Mouse (Mus musculus) liver, postnatal 0 days (tissue): ENCODE measurements around the gene Trim30b. TPM values are rescaled to one million over a fixed set of nuclear protein-coding genes. Genes with fewer than 3 reads are reported as not detected.

Experiments used
- ATAC-seq: fragments of 200-750 bp; cut with Nextera tagmentation; 2 replicates; pipeline ENCODE4 v1.8.0; 2017; ENCODE audit warnings: mild to moderate bottlenecking, moderate library complexity
- DNase-seq: peaks from one replicate; pipeline ENCODE4 v3.0.0-alpha.2; 2016
- H3K27ac ChIP-seq: fragments of 300-500 bp; sonication (generic); 2 replicates; pipeline ENCODE4 v1.5.1; 2014; ENCODE audit warnings: antibody characterized with exemption, moderate library complexity, mild to moderate bottlenecking, low read depth
- H3K27me3 ChIP-seq: fragments of 300-500 bp; sonication (generic); 2 replicates; pipeline ENCODE4 v1.6.1; 2014; ENCODE audit warnings: low read length, control low read depth, mixed read lengths; ENCODE audit not compliant: insufficient read depth
- H3K36me3 ChIP-seq: fragments of 300-500 bp; sonication (generic); replicated peaks from 2 replicates; pipeline ENCODE4 v1.6.1; 2014; ENCODE audit warnings: mild to moderate bottlenecking, control low read depth, low read length, moderate library complexity, mixed read lengths; ENCODE audit not compliant: insufficient read depth
- H3K4me1 ChIP-seq: fragments of 300-500 bp; sonication (generic); 2 replicates; pipeline ENCODE4 v1.6.1; 2014; ENCODE audit warnings: antibody characterized with exemption, mild to moderate bottlenecking, control low read depth; ENCODE audit not compliant: insufficient read depth
- H3K4me2 ChIP-seq: fragments of 300-500 bp; sonication (generic); 2 replicates; pipeline ENCODE4 v1.6.1; 2014; ENCODE audit warnings: low read depth, mild to moderate bottlenecking, low read length, moderate library complexity, mixed read lengths
- H3K4me3 ChIP-seq: fragments of 300-500 bp; sonication (generic); 2 replicates; pipeline ENCODE4 v1.5.1; 2014; ENCODE audit warnings: low read depth, low read length
- H3K9ac ChIP-seq: fragments of 300-500 bp; sonication (generic); replicated peaks from 2 replicates; pipeline ENCODE4 v1.6.1; 2014; ENCODE audit warnings: mild to moderate bottlenecking, moderate library complexity
- H3K9me3 ChIP-seq: fragments of 300-500 bp; sonication (generic); 2 replicates; pipeline ENCODE4 v1.6.1; 2016; ENCODE audit warnings: mild to moderate bottlenecking, control low read depth, low read length, mixed read lengths
- CTCF ChIP-seq: sonication (generic); IDR thresholded peaks from 2 replicates; pipeline ENCODE4 v1.5.1; 2016; ENCODE audit warnings: antibody characterized with exemption, low read depth
- EP300 ChIP-seq: IDR thresholded peaks from 2 replicates; pipeline ENCODE4 v1.6.1; 2016; ENCODE audit warnings: antibody characterized with exemption, low read depth, mild to moderate bottlenecking
- WGBS: fragments of 180-500 bp; shearing (Covaris S2); extraction: QIAGEN DNeasy Blood & Tissue Kit; methylation state at CpG from one replicate; pipeline ENCODE4 v1.1.7; 2014; ENCODE audit not compliant: insufficient replicate concordance; 5-methylcytosine and 5-hydroxymethylcytosine counted together
- polyA plus RNA-seq: library from polyadenylated mRNA; unstranded; fragments of >200 nt; fragmentation: Nextera tagmentation; extraction: Ambion mirVana; gene quantifications from 2 replicates; pipeline ENCODE4 v1.2.1, GENCODE M21; 2015

Trim30b gene
- polyA plus RNA-seq = 0.49 and 0.53 TPM in 2 replicates

- ATAC-seq = peak; percentile 84
- peak within 1 kb of the TSS; percentile 69 for H3K27ac ChIP-seq
Measured at GRCm38 (mm10) chr7:104369736-104370414, at the start of gene Trim30b. Trim30b (minus strand) TSS chr7:104369884.

GRCm38 (mm10) chr7:104404460-104404950 lies 34.8 kb upstream of the Trim30b start:
- H3K4me2 ChIP-seq = no peak overlapping the region
- H3K9ac ChIP-seq = no peak overlapping the region
- H3K4me3 ChIP-seq = no peak overlapping the region
- H3K4me1 ChIP-seq = no peaks in the 10 kb centered on the region
- H3K36me3 ChIP-seq = no peaks in the 10 kb centered on the region
- no peak for ATAC-seq
- TF ChIP-seq EP300 (no peak), CTCF (no peak)
- no peak overlapping the region for H3K27ac ChIP-seq
- no peaks in the 10 kb centered on the region for H3K9me3 ChIP-seq
- H3K27me3 ChIP-seq = no peaks in the 10 kb centered on the region
- WGBS = 80% methylated on average over 3 of the region's 3 CpGs
- DNase-seq = no peak

More at GRCm38 (mm10) chr7:104369736-104370414, at the start of gene Trim30b:
- TF ChIP-seq CTCF (peak; percentile 69), EP300 (no peak)
- Histone ChIP-seq H3K9ac (no peak within 1 kb of the TSS), H3K27me3 (no peaks in the 10 kb centered on the region), H3K9me3 (no peaks in the 10 kb centered on the region), H3K4me3 (no peak within 1 kb of the TSS), H3K36me3 (no peaks in the 10 kb centered on the region), H3K4me2 (peak within 1 kb of the TSS; percentile 30), H3K4me1 (no peaks in the 10 kb centered on the region)
- DNase-seq = peak; percentile 15
- 59% methylated on average over 1 of the region's 1 CpGs for WGBS

- no peaks in the 10 kb centered on the region for H3K36me3 ChIP-seq
- H3K4me2 ChIP-seq = no peak overlapping the region
- DNase-seq = no peak
- no peaks in the 10 kb centered on the region for H3K4me1 ChIP-seq
- H3K4me3 ChIP-seq = no peak overlapping the region
- H3K27me3 ChIP-seq = no peaks in the 10 kb centered on the region
- peak; percentile 58 for ATAC-seq
- no peaks in the 10 kb centered on the region for H3K9me3 ChIP-seq
- peak overlapping the region; percentile 66 for H3K27ac ChIP-seq
- H3K9ac ChIP-seq = no peak overlapping the region
- no peak for TF ChIP-seq EP300
- no peak for TF ChIP-seq CTCF
Measured at GRCm38 (mm10) chr7:104401140-104401539, 31.5 kb upstream of the Trim30b start.

- no peak for TF ChIP-seq CTCF
- TF ChIP-seq EP300 = no peak
- DNase-seq (no peak), ATAC-seq (peak; percentile 45)
- Histone ChIP-seq H3K27ac (peak within 1 kb of the TSS; percentile 66), H3K36me3 (no peaks in the 10 kb centered on the region), H3K4me2 (no peak within 1 kb of the TSS), H3K9ac (no peak within 1 kb of the TSS), H3K9me3 (no peaks in the 10 kb centered on the region), H3K4me3 (no peak within 1 kb of the TSS), H3K27me3 (no peaks in the 10 kb centered on the region), H3K4me1 (no peaks in the 10 kb centered on the region)
- WGBS = 42% methylated on average over 1 of the region's 1 CpGs
Measured at GRCm38 (mm10) chr7:104400698-104401097, 31.0 kb upstream of the Trim30b start, which contains the start of gene Trim30c. Trim30c (minus strand) TSS chr7:104400837.

- no peak overlapping the region for H3K4me3 ChIP-seq
- H3K9me3 ChIP-seq = no peaks in the 10 kb centered on the region
- no peak overlapping the region for H3K27ac ChIP-seq
- 60% methylated on average over 1 of the region's 1 CpGs for WGBS
- no peaks in the 10 kb centered on the region for H3K4me1 ChIP-seq
- DNase-seq (no peak), ATAC-seq (no peak)
- no peak overlapping the region for H3K4me2 ChIP-seq
- no peaks in the 10 kb centered on the region for H3K36me3 ChIP-seq
- no peaks in the 10 kb centered on the region for H3K27me3 ChIP-seq
- TF ChIP-seq EP300 = no peak
- TF ChIP-seq CTCF = no peak
- no peak overlapping the region for H3K9ac ChIP-seq
Measured at GRCm38 (mm10) chr7:104398492-104398891, 28.8 kb upstream of the Trim30b start.

- Histone ChIP-seq H3K9ac (no peak overlapping the region), H3K36me3 (no peaks in the 10 kb centered on the region), H3K27ac (no peak overlapping the region), H3K4me3 (no peak overlapping the region), H3K4me1 (no peaks in the 10 kb centered on the region), H3K4me2 (no peak overlapping the region), H3K27me3 (no peaks in the 10 kb centered on the region), H3K9me3 (no peaks in the 10 kb centered on the region)
- ATAC-seq (peak; percentile 38; the same call in 1 of the 2 replicates), DNase-seq (no peak)
- no peak for TF ChIP-seq EP300
- TF ChIP-seq CTCF = no peak
Measured at GRCm38 (mm10) chr7:104366339-104366738, 3.3 kb downstream of the Trim30b start.
